Mouse (Mus musculus) left cerebral cortex, adult 9 months (tissue): Measurements from ENCODE around the gene Dnm3.

Experiments used
- DNase-seq, 2 experiments: peaks; one replicate each; pipeline ENCODE4 v3.0.0; 2022; ENCODE audit warnings: low spot score in 2 of 2

Dnm3 gene

GRCm38 (mm10) chr1:162477246-162478209 lies at the start of gene Dnm3:
Gene Dnm3, minus strand, starts transcription at chr1:162478034.
- DNase-seq = peak; percentile 83 to 93

- DNase-seq = no peak
Measured at GRCm38 (mm10) chr1:162515116-162515515, 37.3 kb upstream of the Dnm3 start.

DNA sequence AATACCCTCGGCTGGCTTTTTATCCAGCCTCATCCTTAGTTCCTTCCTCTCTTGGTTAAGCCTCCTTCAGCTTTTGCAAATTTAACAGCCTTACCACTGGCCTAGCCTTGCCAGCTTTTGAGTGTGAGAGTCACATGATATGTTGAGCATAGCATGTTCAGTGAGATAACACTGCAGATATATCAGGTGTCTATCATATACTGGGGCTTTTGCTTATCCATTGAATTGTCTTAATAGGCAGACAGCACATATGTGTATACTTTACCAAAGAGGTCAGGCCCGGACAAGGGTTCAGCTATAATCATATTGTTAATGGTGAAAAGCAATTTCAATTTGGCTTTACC lies 32.2 kb upstream of the Dnm3 start:
- DNase-seq = no peak

DNA sequence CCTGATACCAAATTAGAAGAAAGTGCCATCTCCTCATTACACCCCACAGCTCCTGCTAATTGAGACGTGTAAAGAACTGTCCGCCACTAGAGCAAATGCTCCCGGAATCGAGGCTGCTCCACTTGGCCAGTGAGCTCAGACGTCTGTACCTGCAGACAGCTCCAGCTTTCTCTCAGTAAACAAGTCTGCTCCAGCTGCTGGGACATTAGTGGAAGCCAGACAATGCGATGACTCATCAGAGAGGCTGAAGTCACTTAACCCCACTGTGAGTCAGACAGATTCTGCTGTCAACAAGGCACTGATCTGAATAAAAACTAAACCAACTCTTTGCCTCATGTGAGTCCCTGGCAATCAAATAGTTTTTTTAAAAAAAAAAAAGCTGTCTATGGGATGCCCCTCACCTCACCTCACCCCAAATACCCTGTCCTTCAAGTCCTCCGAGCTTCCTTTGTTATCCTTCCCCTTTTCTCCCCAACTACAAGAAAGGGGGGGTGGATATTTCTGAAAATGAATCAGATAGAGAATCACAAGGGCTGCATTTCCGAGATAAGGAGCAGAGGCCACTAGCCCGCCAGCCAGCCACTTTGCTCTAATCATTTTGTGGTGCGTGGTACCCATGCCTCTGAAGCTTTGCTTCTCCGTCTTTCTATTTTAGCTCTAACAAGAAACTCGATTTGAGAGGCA lies 31.6 kb upstream of the Dnm3 start:
- peak; percentile 36 to 42 for DNase-seq

DNA sequence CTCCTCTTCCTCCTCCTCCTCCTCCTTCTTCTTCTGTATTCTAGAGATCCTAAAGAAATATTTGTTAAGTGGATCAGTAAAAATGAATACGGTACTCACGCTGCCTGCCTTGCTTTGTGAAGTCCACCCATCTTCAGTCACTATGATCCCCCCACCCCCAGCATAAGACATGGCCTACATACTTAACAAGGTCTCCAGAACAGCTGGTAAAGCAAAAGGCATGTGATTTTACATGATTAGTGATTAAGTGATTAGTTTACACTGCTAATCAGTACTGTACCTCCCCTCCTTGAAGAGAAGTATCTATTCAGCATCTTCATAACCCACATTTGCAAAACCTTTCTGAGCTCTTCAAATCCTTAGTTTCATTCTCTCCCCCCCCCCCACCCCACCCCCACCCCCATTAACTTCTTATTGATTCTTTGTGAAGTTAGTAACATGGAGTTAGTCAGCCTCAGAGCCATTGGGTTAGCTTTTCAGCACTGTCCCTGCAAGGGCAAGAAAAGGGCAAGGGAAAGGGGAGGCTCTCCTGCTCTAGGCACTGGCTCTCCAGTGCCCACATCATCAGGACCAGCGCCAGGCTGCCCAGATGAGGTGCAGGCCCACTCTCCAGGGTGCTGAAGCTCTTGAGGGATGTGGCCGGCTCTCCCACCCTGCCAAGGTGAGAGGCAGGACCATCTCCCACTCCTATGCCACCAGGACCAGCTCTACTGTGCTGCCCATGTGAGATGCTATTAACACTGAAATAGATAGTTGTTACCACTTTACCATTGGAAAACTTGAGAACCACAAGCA lies 30.6 kb upstream of the Dnm3 start:
- no peak for DNase-seq

DNA sequence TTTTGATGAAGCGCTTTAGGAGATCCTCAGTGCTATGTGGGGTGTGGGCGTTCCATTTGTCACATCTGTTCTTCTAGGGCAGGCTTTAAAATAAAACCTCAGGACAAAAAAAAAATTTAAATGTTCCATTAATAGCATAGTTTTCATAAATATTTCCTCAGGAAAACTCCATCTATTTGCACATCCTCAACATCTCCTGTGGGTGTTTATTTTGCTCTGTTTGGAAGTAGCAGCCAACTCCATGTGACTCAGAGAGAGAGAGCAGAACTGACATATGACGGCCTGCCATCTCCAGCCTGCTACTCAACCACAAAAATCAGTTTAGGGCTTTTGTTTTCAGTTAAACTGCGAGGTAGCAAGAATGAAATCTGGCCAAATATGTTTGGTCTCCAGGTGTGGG lies 28.7 kb upstream of the Dnm3 start:
- DNase-seq = peak in 1 of 2 experiments; percentile 24

DNA sequence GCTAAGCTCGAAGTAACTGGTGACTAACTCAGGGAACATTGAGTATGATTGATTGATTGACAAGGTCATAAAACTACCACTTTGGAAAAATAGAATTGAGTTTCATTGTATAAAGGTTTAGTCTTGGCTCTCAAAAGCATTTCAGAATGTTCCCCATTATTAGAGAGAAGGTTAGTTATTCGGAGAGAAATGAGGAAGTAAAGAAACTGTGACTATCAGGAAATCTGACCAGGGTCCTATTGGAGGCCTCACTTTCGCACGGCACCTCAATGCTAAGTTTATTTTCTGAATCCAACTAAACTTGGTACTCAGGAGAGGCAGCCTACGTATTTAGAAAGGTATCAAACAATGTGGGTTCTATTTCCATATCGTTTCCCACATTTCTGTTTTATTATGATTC lies 27.8 kb upstream of the Dnm3 start:
- DNase-seq = no peak

- DNase-seq = no peak
Measured at GRCm38 (mm10) chr1:162476531-162477080, 1.2 kb downstream of the Dnm3 start.

DNA sequence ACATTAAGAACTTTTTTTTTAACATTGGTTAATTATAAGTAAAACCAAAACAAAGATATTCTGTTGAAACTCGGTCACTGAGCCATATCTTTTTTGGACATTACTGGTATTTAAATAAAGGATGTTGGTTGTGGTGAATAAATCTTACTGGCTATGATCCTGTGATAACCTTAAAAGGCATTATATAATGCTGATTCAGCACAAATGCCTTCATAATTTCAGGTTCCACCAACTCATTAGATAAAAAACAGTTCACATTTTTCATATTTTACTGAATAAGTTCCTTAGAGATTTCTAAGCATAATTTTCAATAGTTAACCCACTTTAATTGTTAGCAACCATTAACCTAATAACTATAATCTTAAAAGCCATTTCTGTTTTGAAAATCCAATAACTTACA lies 4.9 kb downstream of the Dnm3 start:
- no peak for DNase-seq

DNA sequence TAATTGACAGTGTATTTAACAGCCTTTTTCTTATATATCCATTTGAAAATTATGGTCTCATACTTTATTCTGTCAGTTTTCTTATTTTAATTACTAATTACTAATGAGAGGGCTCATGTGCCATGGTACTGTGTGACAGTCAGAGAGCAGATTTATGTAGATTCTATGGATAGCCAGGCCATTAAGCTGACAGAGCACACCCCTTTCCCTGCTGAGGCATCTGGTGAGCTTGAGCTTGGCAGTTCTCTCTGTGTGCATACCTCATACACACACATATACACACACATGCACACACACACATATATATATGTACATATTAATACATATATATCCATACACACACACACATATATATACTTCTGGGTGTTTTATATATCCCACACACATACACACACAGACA lies 6.7 kb downstream of the Dnm3 start:
- DNase-seq = no peak

DNA sequence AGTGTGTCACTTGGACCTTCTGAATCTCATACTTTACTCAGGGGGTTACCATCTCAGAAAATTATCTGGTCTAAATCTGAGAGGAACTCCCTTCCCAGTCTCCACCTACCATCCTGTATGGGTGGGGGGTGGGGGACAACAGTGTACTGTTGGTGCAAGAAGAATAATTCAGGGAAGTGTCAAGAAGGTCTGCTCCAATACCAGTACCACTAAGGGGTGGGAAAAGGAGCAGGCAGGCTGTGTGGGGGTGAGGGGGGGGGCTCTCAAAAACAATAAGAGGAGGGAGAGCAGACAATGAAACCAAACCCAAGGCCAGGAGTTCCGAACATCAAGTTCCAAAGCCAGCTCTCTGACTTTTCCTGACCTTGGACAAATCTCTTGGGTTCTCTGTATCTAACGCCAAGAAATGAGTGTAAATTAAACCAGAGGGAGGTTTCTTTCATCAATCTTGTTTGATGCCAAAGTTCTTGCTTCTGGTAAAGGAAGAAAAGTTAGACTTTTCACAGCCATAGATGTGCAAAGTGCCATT lies 8.0 kb downstream of the Dnm3 start:
- DNase-seq = no peak

DNA sequence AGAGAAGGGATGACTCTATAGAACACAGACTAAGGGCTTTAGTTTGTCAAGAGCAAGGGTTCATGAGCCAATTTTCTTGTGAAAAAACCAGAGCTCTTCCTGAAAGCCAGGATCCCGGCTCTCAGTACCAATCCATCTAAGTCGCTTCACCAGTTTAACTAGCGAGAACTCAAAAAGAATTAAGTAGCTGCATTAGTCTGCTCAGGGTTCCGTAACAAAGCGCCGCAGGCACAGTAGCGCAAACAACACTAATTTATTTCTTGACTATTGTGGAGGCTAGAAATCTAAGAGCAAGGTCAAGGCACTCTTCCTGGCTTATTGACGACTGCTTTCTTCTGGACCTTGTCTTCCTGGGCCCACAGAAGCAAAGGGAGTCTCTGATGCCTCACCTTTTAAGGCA lies 14.2 kb downstream of the Dnm3 start:
- no peak for DNase-seq

DNA sequence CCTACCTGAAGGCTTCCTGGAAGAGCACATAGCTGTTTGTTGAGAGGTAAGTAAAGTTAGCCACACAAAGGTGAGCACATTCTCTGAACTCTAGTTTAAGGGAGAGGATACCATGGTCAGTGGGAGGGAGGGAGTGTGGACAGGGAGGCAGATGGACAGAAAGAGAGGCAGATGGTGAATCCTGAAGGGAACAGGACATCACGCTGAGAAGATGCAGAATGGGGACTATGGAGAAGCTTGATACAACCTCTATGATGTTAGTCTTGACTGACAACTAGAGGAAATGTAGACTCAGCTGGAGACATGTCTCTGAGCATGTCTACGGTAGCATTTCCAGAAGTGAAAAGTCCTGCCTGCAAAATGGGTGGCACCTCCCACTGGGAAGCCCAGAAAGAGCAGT lies 19.1 kb downstream of the Dnm3 start:
- no peak for DNase-seq

GRCm38 (mm10) chr1:162456861-162457260 lies 21.0 kb downstream of the Dnm3 start:
- DNase-seq = no peak

DNA sequence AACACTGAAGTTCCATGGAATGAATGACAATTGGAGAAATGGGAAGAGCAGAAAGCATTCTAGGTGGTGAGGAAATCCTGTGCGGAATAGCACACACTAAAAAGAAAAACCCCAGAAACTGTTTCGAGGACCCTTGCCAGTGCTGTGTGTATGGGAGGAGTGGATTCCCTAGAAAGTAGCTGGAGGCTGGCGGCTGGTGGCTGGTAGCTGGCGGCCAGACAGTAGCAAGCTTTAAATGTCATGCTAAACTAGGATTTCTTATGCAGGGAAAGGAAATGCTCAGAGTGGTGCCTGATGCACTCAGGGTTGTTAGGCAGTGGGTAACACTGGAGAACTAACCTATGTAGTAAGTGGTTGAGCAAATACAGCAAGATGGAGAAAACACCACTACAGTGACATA lies 21.4 kb downstream of the Dnm3 start:
- DNase-seq = peak in 1 of 2 experiments; percentile 59

GRCm38 (mm10) chr1:162453578-162453977 lies 24.3 kb downstream of the Dnm3 start:
- DNase-seq = no peak

DNA sequence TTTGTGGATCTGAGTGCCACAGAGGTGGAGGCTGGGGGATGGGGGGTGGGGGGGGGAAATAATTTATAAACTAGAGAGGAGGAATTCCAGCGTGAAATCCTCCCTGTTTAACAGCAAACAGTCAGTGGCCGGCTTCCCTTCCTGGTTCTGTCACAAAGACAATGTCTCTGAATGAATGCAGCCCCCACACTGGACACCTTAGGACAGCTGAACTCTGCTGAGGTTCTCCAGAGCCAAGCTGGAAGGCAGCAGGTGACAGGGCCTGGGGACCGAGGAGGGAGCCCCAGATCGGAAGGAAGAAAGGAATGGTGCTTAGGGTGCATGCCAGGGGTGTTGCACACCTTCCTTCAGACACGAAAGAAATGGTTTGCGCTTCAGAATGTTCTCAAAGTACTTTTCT lies 24.8 kb downstream of the Dnm3 start:
- DNase-seq = no peak

- DNase-seq = no peak
Measured at GRCm38 (mm10) chr1:162449161-162449909, 28.5 kb downstream of the Dnm3 start.

GRCm38 (mm10) chr1:162444805-162445204 lies 33.0 kb downstream of the Dnm3 start:
- no peak for DNase-seq

DNA sequence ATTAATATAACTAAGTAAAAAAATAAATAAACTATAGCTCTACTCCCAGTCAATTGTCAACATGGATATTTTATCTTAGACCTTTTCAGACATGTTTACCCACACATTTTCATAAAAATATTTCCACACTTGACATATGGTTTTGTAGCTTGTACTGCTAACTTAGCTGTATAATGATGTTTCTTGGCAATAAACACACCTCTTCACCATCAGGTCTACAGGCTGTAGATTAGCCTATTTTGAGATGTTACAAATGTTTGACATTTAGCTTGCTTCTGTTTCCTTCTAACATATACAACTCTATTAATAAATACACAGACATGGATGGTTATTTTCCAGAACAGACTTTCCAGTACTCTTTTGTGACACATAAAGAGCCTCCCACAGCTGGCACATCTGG lies 38.3 kb downstream of the Dnm3 start:
- no peak for DNase-seq

DNA sequence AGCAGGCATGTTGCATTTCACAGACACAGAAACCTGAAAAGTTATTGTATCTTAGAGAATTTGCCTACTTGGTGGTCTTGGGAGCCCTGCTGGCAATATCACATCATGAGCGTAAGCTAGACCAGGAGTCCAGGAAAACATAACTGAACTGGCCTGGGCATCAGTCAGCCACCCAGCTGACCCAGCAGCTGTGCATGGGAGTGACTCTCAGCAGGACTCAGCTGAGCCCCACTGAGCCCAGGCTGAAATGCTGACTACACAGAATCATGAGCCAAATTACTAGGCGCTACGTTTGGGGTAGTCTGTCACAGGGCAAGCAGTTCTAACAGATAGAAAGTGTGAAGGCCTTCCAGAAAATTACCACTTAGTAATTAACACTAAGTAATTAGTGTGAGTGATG lies 41.2 kb downstream of the Dnm3 start:
- DNase-seq = no peak
